Comparison of ENCODE assay signal across 8 mouse cellular contexts in the genomic region with DNA sequence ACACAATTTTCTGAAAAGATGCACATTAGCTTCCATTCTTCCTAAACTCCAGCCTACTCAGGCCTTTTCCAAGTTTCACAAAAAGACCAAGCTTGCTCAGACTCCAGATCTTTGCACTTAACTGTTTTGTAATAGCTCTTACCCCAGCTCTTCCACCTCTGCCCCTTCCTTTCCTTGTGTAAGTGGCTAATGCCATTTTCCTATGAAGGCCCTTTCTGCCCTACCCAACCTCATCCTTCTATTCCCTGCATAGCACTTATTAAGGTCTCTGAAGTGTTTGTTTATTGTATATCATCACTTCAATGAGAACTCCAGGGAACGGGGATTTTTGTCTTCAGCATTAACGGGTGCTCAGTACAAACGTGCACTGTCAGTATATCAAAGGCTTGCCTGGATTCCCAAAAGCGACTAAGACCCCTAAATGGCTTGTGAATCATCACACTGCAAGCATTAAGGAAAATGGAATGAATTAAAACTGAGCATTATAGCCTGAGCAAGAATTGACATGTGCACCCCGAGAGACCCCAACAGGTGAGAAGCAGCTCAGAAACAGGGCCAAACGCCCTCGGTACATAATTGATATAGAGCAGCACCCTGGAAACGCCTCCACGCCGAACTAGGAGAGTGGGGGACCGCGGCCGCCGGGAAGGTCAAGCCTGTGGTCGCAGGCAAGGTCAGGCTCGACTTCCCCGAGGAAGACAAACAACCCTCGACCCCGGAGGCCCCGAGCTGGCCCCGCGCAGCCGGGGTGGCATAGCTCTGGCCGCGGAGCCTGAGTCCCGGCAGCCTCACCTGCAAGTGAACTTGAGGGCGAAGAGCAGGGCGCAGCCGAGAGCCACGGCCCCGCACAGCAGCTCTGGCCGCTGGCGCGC. TPM values are rescaled to one million over a fixed set of nuclear protein-coding genes. Genes with fewer than 3 reads are reported as not detected.
DNase-seq lines count a peak whose midpoint lies in the region; ATAC-seq and TF ChIP-seq lines count a peak whose summit lies in the region.

No protein-coding gene starts in this region.

- no peak for TF ChIP-seq POLR2A in cerebellum, adult 2 months (IDR thresholded peaks at IDR 0.05; ENCODE audit: borderline replicate concordance, insufficient read depth, low read length)
- no peak for TF ChIP-seq POLR2A in olfactory bulb, adult 2 months (IDR thresholded peaks at IDR 0.05; ENCODE audit: insufficient read depth, low read depth, low read length)

- H3K4me2 ChIP-seq in heart, embryonic 15.5 days: peak overlapping the region; percentile 66
- peak overlapping the region; percentile 82 for H3K4me2 ChIP-seq in liver, embryonic 11.5 days

- H3K9me3 ChIP-seq in heart, embryonic 15.5 days (replicated peaks): no peaks in the 10 kb centered on the region
- H3K9me3 ChIP-seq in liver, embryonic 11.5 days (ENCODE audit: control insufficient read depth, low read length): no peaks in the 10 kb centered on the region

- no peaks in the 10 kb centered on the region for H3K27me3 ChIP-seq in cerebellum, adult 2 months (ENCODE audit: control insufficient read depth, insufficient read depth, low read length)
- H3K27me3 ChIP-seq in heart, embryonic 15.5 days: no peaks in the 10 kb centered on the region
- H3K27me3 ChIP-seq in liver, embryonic 11.5 days (replicated peaks; ENCODE audit: control insufficient read depth, insufficient read depth, low read length): no peaks in the 10 kb centered on the region

- peaks cover 7% of the 10 kb centered on the region for H3K4me1 ChIP-seq in cerebellum, adult 2 months (ENCODE audit: control insufficient read depth, insufficient read depth, low read length)
- H3K4me1 ChIP-seq in heart, embryonic 15.5 days (replicated peaks): peaks cover 31% of the 10 kb centered on the region
- H3K4me1 ChIP-seq in liver, embryonic 11.5 days (replicated peaks; ENCODE audit: control insufficient read depth, insufficient read depth, low read length): peaks cover 21% of the 10 kb centered on the region
- peaks cover 2% of the 10 kb centered on the region; the same call in 1 of the 2 replicates for H3K4me1 ChIP-seq in olfactory bulb, adult 2 months (ENCODE audit: control insufficient read depth, insufficient read depth, low read length)

- ATAC-seq in heart, embryonic 15.5 days (replicated peaks; ENCODE audit: insufficient number of reproducible peaks, insufficient read depth, low FRiP score, low read depth): peak; percentile 25
- ATAC-seq in liver, embryonic 11.5 days (replicated peaks; ENCODE audit: low FRiP score): no peak

- peak overlapping the region; percentile 63 for H3K4me3 ChIP-seq in cerebellum, adult 2 months (replicated peaks; ENCODE audit: insufficient read depth, low read depth, low read length)
- H3K4me3 ChIP-seq in heart, embryonic 15.5 days: peak overlapping the region; percentile 88
- peak overlapping the region; percentile 93 for H3K4me3 ChIP-seq in liver, embryonic 11.5 days (ENCODE audit: low read depth, low read length)
- peak overlapping the region; percentile 82 for H3K4me3 ChIP-seq in olfactory bulb, adult 2 months (ENCODE audit: insufficient read depth, low read depth, low read length)

- WGBS in cerebellum, adult 2 months: under 1% methylated on average over 34 of the region's 34 CpGs
- WGBS in heart, embryonic 15.5 days: under 1% methylated on average over 34 of the region's 34 CpGs
- WGBS in liver, embryonic 11.5 days: under 1% methylated on average over 34 of the region's 34 CpGs
- WGBS in olfactory bulb, adult 2 months: under 1% methylated on average over 34 of the region's 34 CpGs

- peak overlapping the region; percentile 81 for H3K27ac ChIP-seq in cerebellum, adult 2 months (ENCODE audit: insufficient read depth, low read length)
- H3K27ac ChIP-seq in heart, embryonic 15.5 days: peak overlapping the region; percentile 95
- H3K27ac ChIP-seq in liver, embryonic 11.5 days (ENCODE audit: low read depth, low read length): peak overlapping the region; percentile 96
- peak overlapping the region; percentile 83 for H3K27ac ChIP-seq in olfactory bulb, adult 2 months (ENCODE audit: insufficient read depth, low read depth, low read length)

- peak overlapping the region; percentile 95 for H3K9ac ChIP-seq in heart, embryonic 15.5 days
- peak overlapping the region; percentile 95 for H3K9ac ChIP-seq in liver, embryonic 11.5 days (ENCODE audit: low read depth, low read length)

- H3K36me3 ChIP-seq in heart, embryonic 15.5 days: peaks cover 21% of the 10 kb centered on the region
- H3K36me3 ChIP-seq in liver, embryonic 11.5 days (ENCODE audit: control insufficient read depth, insufficient read depth, low read length): peaks cover 4% of the 10 kb centered on the region; the same call in 1 of the 2 replicates

- no peak for DNase-seq in cerebellum, adult 2 months
- no peak for DNase-seq in cerebellum, postnatal 25 days
- DNase-seq in right cerebral cortex, postnatal 14 days: peak; percentile 39
- DNase-seq in right cerebral cortex, postnatal 4 days: no peak
- DNase-seq in liver, embryonic 11.5 days (ENCODE audit: low spot score): peak; percentile 68
- no peak for DNase-seq in spleen, adult 18-20 months

- no peak for TF ChIP-seq CTCF in cerebellum, adult 2 months (IDR thresholded peaks at IDR 0.05; ENCODE audit: borderline replicate concordance, insufficient read depth, low read depth, low read length)
- no peak for TF ChIP-seq CTCF in olfactory bulb, adult 2 months (IDR thresholded peaks at IDR 0.05; ENCODE audit: insufficient read depth, low read depth, low read length)

RNA-seq across cellular contexts. Expression of gene Txndc11, which starts 0.7 kb away (rescaled TPM):
- 34.5 and 34.8 TPM in 2 replicates for polyA plus RNA-seq in cerebellum, adult 2 months (2012; rRNA removed)
- polyA plus RNA-seq in heart, embryonic 15.5 days (2015; fragmentation: Nextera tagmentation; extraction: Ambion mirVana): 26.2 and 30.5 TPM in 2 replicates
- 36.5 and 38.0 TPM in 2 replicates for polyA plus RNA-seq in liver, embryonic 11.5 days (2014; fragmentation: Nextera tagmentation; extraction: Ambion mirVana)
- not detected in 2 replicates for polyA plus RNA-seq in olfactory bulb, adult 2 months (2012; ENCODE audit: insufficient read depth, insufficient read length, low replicate concordance, missing spikeins)

RNA-seq across cellular contexts. Expression of gene Zc3h7a, which starts 42.5 kb away (rescaled TPM):
- polyA plus RNA-seq in cerebellum, adult 2 months (2012; rRNA removed): 70.8 and 73.6 TPM in 2 replicates
- 55.8 and 71.4 TPM in 2 replicates for polyA plus RNA-seq in heart, embryonic 15.5 days (2015; fragmentation: Nextera tagmentation; extraction: Ambion mirVana)
- polyA plus RNA-seq in liver, embryonic 11.5 days (2014; fragmentation: Nextera tagmentation; extraction: Ambion mirVana): 87.9 and 92.2 TPM in 2 replicates
- 609 TPM in 1 of 2 replicates, not detected in the other for polyA plus RNA-seq in olfactory bulb, adult 2 months (2012; ENCODE audit: insufficient read depth, insufficient read length, low replicate concordance, missing spikeins)

Comparison
In these comparisons a context has a peak if more than half of its experiments do, and no peak if none do; other contexts are left out.
1. DNase-seq: peak in right cerebral cortex, postnatal 14 days (single experiment) and liver, embryonic 11.5 days (single experiment); none in cerebellum, adult 2 months (0 of 2), cerebellum, postnatal 25 days (0 of 2), right cerebral cortex, postnatal 4 days (single experiment) and spleen, adult 18-20 months (0 of 2).
2. Peak in every context shown above with its lines, with median percentiles within 50 percentile points of each other: H3K27ac ChIP-seq and H3K4me3 ChIP-seq.